ENCODE assay signal across 25 mouse cellular contexts in genomic region chrX:71649993-71650392, GRCm38 (mm10). TPM values are rescaled to one million over a fixed set of nuclear protein-coding genes. Genes with fewer than 3 reads are reported as not detected.
DNase-seq lines count a peak whose midpoint lies in the region; ATAC-seq and TF ChIP-seq lines count a peak whose summit lies in the region.
"Had no signal": no experiment of that assay in that cellular context is flagged by ENCODE, and none has a peak within 500 bp of the region (broad histone marks: within the 10 kb centered on the region; RNA-seq: fewer than 3 reads in every experiment).

No protein-coding gene starts in this region.

- peak; percentile 38; the same call in 1 of the 2 replicates for ATAC-seq in forebrain, embryonic 14.5 days
- ATAC-seq in forebrain, embryonic 11.5 days (replicated peaks; ENCODE audit: low FRiP score), result no peak
- ATAC-seq in midbrain, embryonic 12.5 days (ENCODE audit: low FRiP score, low read depth), result 0 out of 2 replicates have a peak, but pooled peaks have one; percentile 49
- ATAC-seq in hindbrain, postnatal 0 days, result peak; percentile 59; the same call in 1 of the 2 replicates
- ATAC-seq: CD4-positive, CD25-positive, alpha-beta regulatory T cell, adult 4 months; intestine, embryonic 16.5 days had no signal

- no peaks in the 10 kb centered on the region for H3K4me1 ChIP-seq in forebrain, embryonic 14.5 days (ENCODE audit: control insufficient read depth, insufficient read depth, low read length)
- no peaks in the 10 kb centered on the region for H3K4me1 ChIP-seq in forebrain, embryonic 11.5 days (replicated peaks; ENCODE audit: control insufficient read depth, insufficient read depth, low read length)
- no peaks in the 10 kb centered on the region for H3K4me1 ChIP-seq in midbrain, embryonic 12.5 days
- H3K4me1 ChIP-seq in midbrain, embryonic 10.5 days, result no peaks in the 10 kb centered on the region
- H3K4me1 ChIP-seq in hindbrain, postnatal 0 days (ENCODE audit: insufficient read depth, low read length), result no peaks in the 10 kb centered on the region
- H3K4me1 ChIP-seq: limb, embryonic 10.5 days; liver, embryonic 13.5 days; lung, embryonic 15.5 days had no signal

- no peak overlapping the region for H3K9ac ChIP-seq in forebrain, embryonic 14.5 days (ENCODE audit: low read length)
- H3K9ac ChIP-seq in forebrain, embryonic 11.5 days (ENCODE audit: low read length), result no peak overlapping the region
- no peak overlapping the region for H3K9ac ChIP-seq in midbrain, embryonic 12.5 days (replicated peaks)
- no peak overlapping the region for H3K9ac ChIP-seq in hindbrain, postnatal 0 days (replicated peaks; ENCODE audit: low read length)
- H3K9ac ChIP-seq: liver, embryonic 13.5 days; lung, embryonic 15.5 days; neural tube, embryonic 13.5 days had no signal

- no peak overlapping the region for H3K27ac ChIP-seq in forebrain, embryonic 14.5 days (ENCODE audit: low read depth, low read length)
- H3K27ac ChIP-seq in forebrain, embryonic 11.5 days (ENCODE audit: low read depth, low read length), result no peak overlapping the region
- H3K27ac ChIP-seq in midbrain, embryonic 12.5 days (replicated peaks), result no peak overlapping the region
- no peak overlapping the region for H3K27ac ChIP-seq in midbrain, embryonic 10.5 days (replicated peaks)
- H3K27ac ChIP-seq in hindbrain, postnatal 0 days, result no peak overlapping the region
- H3K27ac ChIP-seq: kidney, postnatal 0 days; layer of hippocampus, adult 2 months; limb, embryonic 10.5 days; liver, embryonic 13.5 days; lung, embryonic 15.5 days; macrophage; neural tube, embryonic 13.5 days had no signal

- no peak overlapping the region for H3K4me2 ChIP-seq in forebrain, embryonic 14.5 days (ENCODE audit: low read length)
- H3K4me2 ChIP-seq in forebrain, embryonic 11.5 days (ENCODE audit: low read depth, low read length, severe bottlenecking), result no peak overlapping the region
- no peak overlapping the region for H3K4me2 ChIP-seq in midbrain, embryonic 12.5 days (replicated peaks)
- H3K4me2 ChIP-seq in hindbrain, postnatal 0 days (ENCODE audit: low read depth, low read length), result no peak overlapping the region
- H3K4me2 ChIP-seq: heart, embryonic 11.5 days; liver, embryonic 13.5 days; lung, embryonic 15.5 days; neural tube, embryonic 13.5 days had no signal

- TF ChIP-seq CTCF in brain, embryonic 14.5 days (IDR thresholded peaks at IDR 0.05; ENCODE audit: borderline replicate concordance, extremely low read depth, insufficient read depth, insufficient read length), result no peak
- no peak for TF ChIP-seq CTCF in hindbrain, postnatal 0 days (IDR thresholded peaks at IDR 0.05; ENCODE audit: low read depth)

- DNase-seq in forebrain, embryonic 14.5 days (ENCODE audit: low spot score), result peak; percentile 59
- DNase-seq in forebrain, embryonic 11.5 days (ENCODE audit: low spot score), result no peak
- no peak for DNase-seq in midbrain, embryonic 10.5 days (ENCODE audit: low spot score)
- peak; percentile 71 for DNase-seq in brain, embryonic 14.5 days (ENCODE audit: low read depth)
- peak; percentile 64 for DNase-seq in hindbrain, postnatal 0 days (ENCODE audit: low spot score)
- no peak for DNase-seq in frontal cortex, adult 2 months (ENCODE audit: extremely low spot score in 1 of 2, low spot score in 1 of 2)
- no peak for DNase-seq in yolk sac, embryonic 10.5 days (ENCODE audit: low spot score)
- DNase-seq: adrenal gland, postnatal 25 days; cerebellum, adult 9-11 months; liver, embryonic 13.5 days; thymus, postnatal 4 days had no signal

- no peaks in the 10 kb centered on the region for H3K36me3 ChIP-seq in forebrain, embryonic 14.5 days (ENCODE audit: control insufficient read depth, insufficient read depth, low read length)
- H3K36me3 ChIP-seq in forebrain, embryonic 11.5 days (ENCODE audit: control insufficient read depth, insufficient read depth, low read length), result no peaks in the 10 kb centered on the region
- no peaks in the 10 kb centered on the region for H3K36me3 ChIP-seq in midbrain, embryonic 12.5 days
- H3K36me3 ChIP-seq in midbrain, embryonic 10.5 days, result no peaks in the 10 kb centered on the region
- no peaks in the 10 kb centered on the region for H3K36me3 ChIP-seq in hindbrain, postnatal 0 days (ENCODE audit: insufficient read depth, low read length)
- H3K36me3 ChIP-seq: G1E; limb, embryonic 10.5 days; liver, embryonic 13.5 days; lung, embryonic 15.5 days; neural tube, embryonic 13.5 days had no signal

- H3K9me3 ChIP-seq in forebrain, embryonic 14.5 days (replicated peaks; ENCODE audit: control insufficient read depth, low read length), result no peaks in the 10 kb centered on the region
- no peaks in the 10 kb centered on the region for H3K9me3 ChIP-seq in forebrain, embryonic 11.5 days (ENCODE audit: control insufficient read depth, low read length)
- no peaks in the 10 kb centered on the region for H3K9me3 ChIP-seq in midbrain, embryonic 12.5 days
- H3K9me3 ChIP-seq in midbrain, embryonic 10.5 days (replicated peaks), result no peaks in the 10 kb centered on the region
- no peaks in the 10 kb centered on the region for H3K9me3 ChIP-seq in hindbrain, postnatal 0 days (ENCODE audit: low read length)
- H3K9me3 ChIP-seq: G1E; limb, embryonic 10.5 days; liver, embryonic 13.5 days; lung, embryonic 15.5 days; neural tube, embryonic 13.5 days had no signal

- 28% methylated on average over 8 of the region's 8 CpGs for WGBS in forebrain, embryonic 14.5 days
- 30% methylated on average over 8 of the region's 8 CpGs for WGBS in forebrain, embryonic 11.5 days
- WGBS in midbrain, embryonic 12.5 days, result 30% methylated on average over 8 of the region's 8 CpGs
- WGBS in midbrain, embryonic 10.5 days, result 43% methylated on average over 8 of the region's 8 CpGs
- 37% methylated on average over 8 of the region's 8 CpGs for WGBS in hindbrain, postnatal 0 days

- H3K4me3 ChIP-seq in forebrain, embryonic 14.5 days (ENCODE audit: low read depth, low read length), result no peak overlapping the region
- H3K4me3 ChIP-seq in forebrain, embryonic 11.5 days (ENCODE audit: low read depth, low read length), result no peak overlapping the region
- no peak overlapping the region for H3K4me3 ChIP-seq in midbrain, embryonic 12.5 days
- H3K4me3 ChIP-seq in midbrain, embryonic 10.5 days, result no peak overlapping the region
- no peak overlapping the region for H3K4me3 ChIP-seq in hindbrain, postnatal 0 days (ENCODE audit: low read length)
- H3K4me3 ChIP-seq: erythroblast, embryonic 14.5 days; layer of hippocampus, adult 2 months; limb, embryonic 10.5 days; liver, embryonic 13.5 days; lung, embryonic 15.5 days; neural tube, embryonic 13.5 days had no signal

- no peak for TF ChIP-seq POLR2A in brain, embryonic 14.5 days (IDR thresholded peaks at IDR 0.05; ENCODE audit: borderline replicate concordance, extremely low read depth, insufficient read depth, insufficient read length, poor library complexity, severe bottlenecking)

- H3K27me3 ChIP-seq in forebrain, embryonic 14.5 days (replicated peaks; ENCODE audit: control insufficient read depth, insufficient read depth, low read length), result no peaks in the 10 kb centered on the region
- H3K27me3 ChIP-seq in forebrain, embryonic 11.5 days (ENCODE audit: control insufficient read depth, insufficient read depth, low read length), result no peaks in the 10 kb centered on the region; the same call in 1 of the 2 replicates
- H3K27me3 ChIP-seq in midbrain, embryonic 12.5 days, result no peaks in the 10 kb centered on the region
- H3K27me3 ChIP-seq in midbrain, embryonic 10.5 days (ENCODE audit: low read depth, poor library complexity, severe bottlenecking), result peaks cover 6% of the 10 kb centered on the region; the same call in 1 of the 2 replicates
- H3K27me3 ChIP-seq in hindbrain, postnatal 0 days (ENCODE audit: insufficient read depth, low read length), result no peaks in the 10 kb centered on the region
- H3K27me3 ChIP-seq: neural tube, embryonic 13.5 days had no signal

RNA-seq across cellular contexts. Expression of gene Gpr50, which starts 13.5 kb away (rescaled TPM):
- 2.4 and 2.7 TPM in 2 replicates for polyA plus RNA-seq in forebrain, embryonic 14.5 days (2014; fragmentation: Nextera tagmentation; extraction: Ambion mirVana)
- polyA plus RNA-seq in forebrain, embryonic 11.5 days (2014; fragmentation: Nextera tagmentation; extraction: Ambion mirVana), result 5.2 and 6.2 TPM in 2 replicates
- 0.78 and 1.1 TPM in 2 replicates for polyA plus RNA-seq in midbrain, embryonic 12.5 days (2016; fragmentation: Nextera tagmentation; extraction: Ambion mirVana)
- polyA plus RNA-seq in midbrain, embryonic 10.5 days (2016; fragmentation: Nextera tagmentation; extraction: Ambion mirVana), result 2.9 and 4.0 TPM in 2 replicates
- polyA plus RNA-seq in brain, embryonic 14.5 days (2012; rRNA removed), result 3.8 and 5.5 TPM in 2 replicates
- 2.3 and 9.4 TPM in 2 replicates for total RNA-seq in hindbrain, postnatal 0 days (2014; rRNA removed)
- polyA plus RNA-seq in hindbrain, postnatal 0 days (2015; fragmentation: Nextera tagmentation; extraction: Ambion mirVana), result 2.0 and 2.4 TPM in 2 replicates
- polyA plus RNA-seq in frontal cortex, adult 2 months (2012; rRNA removed), result 0.88 and 1.9 TPM in 2 replicates
- total RNA-seq: adrenal gland, postnatal 25 days; heart, postnatal 25 days; monocyte, adult 5-6 weeks had no signal
- polyA plus RNA-seq: CD4-positive, CD25-positive, alpha-beta regulatory T cell, adult 4 months; erythroblast, embryonic 14.5 days; G1E; macrophage had no signal

Comparison
In these comparisons a context has a peak if more than half of its experiments do, and no peak if none do; other contexts are left out.
1. DNase-seq: peak in forebrain, embryonic 14.5 days (single experiment), brain, embryonic 14.5 days (single experiment) and hindbrain, postnatal 0 days (single experiment); none in forebrain, embryonic 11.5 days (single experiment), midbrain, embryonic 10.5 days (single experiment), frontal cortex, adult 2 months (0 of 2) and yolk sac, embryonic 10.5 days (single experiment).